ENCODE assay signal across 18 mouse cellular contexts in the genomic region with DNA sequence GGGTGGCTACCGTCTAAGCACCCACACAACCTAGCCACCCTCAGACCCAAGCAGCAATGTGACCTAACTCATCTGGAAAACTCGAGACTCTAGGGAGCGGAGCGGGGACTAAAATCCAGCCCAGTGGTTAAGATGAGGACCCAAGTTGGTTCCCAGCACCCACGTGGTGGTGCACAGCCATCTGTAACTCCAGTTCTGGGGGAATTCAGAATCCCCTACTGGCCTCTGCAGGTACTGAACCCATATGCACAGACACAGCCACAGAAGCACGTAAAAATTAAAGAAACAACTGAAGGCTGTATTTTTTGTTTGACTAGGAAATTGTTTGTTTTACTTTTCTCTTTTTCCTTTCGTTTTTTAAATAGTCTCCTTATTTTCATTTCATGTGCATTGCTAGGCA. TPM values are rescaled to one million over a fixed set of nuclear protein-coding genes. Genes with fewer than 3 reads are reported as not detected.
DNase-seq lines count a peak whose midpoint lies in the region; ATAC-seq and TF ChIP-seq lines count a peak whose summit lies in the region.
"Had no signal": no experiment of that assay in that cellular context is flagged by ENCODE, and none has a peak within 500 bp of the region (broad histone marks: within the 10 kb centered on the region; RNA-seq: fewer than 3 reads in every experiment).

No protein-coding gene starts in this region.

- H3K36me3 ChIP-seq in hindbrain, postnatal 0 days (ENCODE audit: insufficient read depth, low read length): peaks cover 9% of the 10 kb centered on the region
- H3K36me3 ChIP-seq in hindbrain, embryonic 13.5 days: peaks cover 71% of the 10 kb centered on the region
- H3K36me3 ChIP-seq in liver, embryonic 14.5 days (replicated peaks; ENCODE audit: control insufficient read depth, insufficient read depth, low read depth): no peaks in the 10 kb centered on the region
- H3K36me3 ChIP-seq in liver, embryonic 11.5 days (ENCODE audit: control insufficient read depth, insufficient read depth, low read length): peaks cover 17% of the 10 kb centered on the region; the same call in 1 of the 2 replicates
- H3K36me3 ChIP-seq in E14TG2a.4 (ENCODE audit: insufficient read depth, low read length) (peaks cover 92% of the 10 kb centered on the region), MEL (ENCODE audit: control insufficient read depth in 1 of 2, insufficient read depth in 2 of 2, low read length in 2 of 2) (no peaks in the 10 kb centered on the region; a peak in 1 of 4 replicates)

- TF ChIP-seq POLR2A in MEL (IDR thresholded peaks at IDR 0.05; ENCODE audit: control insufficient read depth in 1 of 2, insufficient read depth in 1 of 2, low read depth in 1 of 2, low read length in 2 of 2, poor library complexity in 1 of 2): no peak

- no peak overlapping the region for H3K27ac ChIP-seq in hindbrain, postnatal 0 days
- no peak overlapping the region for H3K27ac ChIP-seq in hindbrain, embryonic 13.5 days
- no peak overlapping the region for H3K27ac ChIP-seq in liver, embryonic 14.5 days
- H3K27ac ChIP-seq in liver, embryonic 11.5 days (ENCODE audit: low read depth, low read length): no peak overlapping the region
- no peak overlapping the region for H3K27ac ChIP-seq in MEL (ENCODE audit: control insufficient read depth, low read depth, low read length)
- H3K27ac ChIP-seq: embryonic facial prominence, embryonic 10.5 days; heart, embryonic 13.5 days had no signal

- no peak for TF ChIP-seq RAD21 in MEL (IDR thresholded peaks at IDR 0.05; ENCODE audit: low read depth, low read length)

- H3K9ac ChIP-seq in hindbrain, postnatal 0 days (replicated peaks; ENCODE audit: low read length): no peak overlapping the region
- H3K9ac ChIP-seq in hindbrain, embryonic 13.5 days: no peak overlapping the region
- H3K9ac ChIP-seq in liver, embryonic 14.5 days (replicated peaks): no peak overlapping the region
- H3K9ac ChIP-seq in liver, embryonic 11.5 days (ENCODE audit: low read depth, low read length): no peak overlapping the region
- no peak overlapping the region for H3K9ac ChIP-seq in MEL (ENCODE audit: control insufficient read depth, low read depth, low read length, poor library complexity, severe bottlenecking)
- H3K9ac ChIP-seq: heart, embryonic 13.5 days had no signal

- no peaks in the 10 kb centered on the region for H3K79me2 ChIP-seq in MEL (ENCODE audit: control insufficient read depth, insufficient read depth, low read length, poor library complexity)

- DNase-seq in hindbrain, postnatal 0 days (ENCODE audit: low spot score): no peak
- no peak for DNase-seq in liver, embryonic 14.5 days (ENCODE audit: low read depth in 3 of 3, low spot score in 3 of 3)
- DNase-seq in liver, embryonic 11.5 days (ENCODE audit: low spot score): no peak
- no peak for DNase-seq in MEL (ENCODE audit: low read depth, low spot score)
- no peak for DNase-seq in adrenal gland, adult 8-10 months
- DNase-seq in cerebellum, adult 11 months: no peak
- DNase-seq: adrenal gland, postnatal 10 days; cerebellum, adult 2 months; cerebellum, postnatal 10 days; gastrocnemius, postnatal 14 days; heart, postnatal 36 days had no signal

- WGBS in hindbrain, postnatal 0 days: 96% methylated on average over 7 of the region's 7 CpGs
- WGBS in hindbrain, embryonic 13.5 days: 93% methylated on average over 7 of the region's 7 CpGs
- 81% methylated on average over 7 of the region's 7 CpGs for WGBS in liver, embryonic 14.5 days (ENCODE audit: insufficient replicate concordance)
- WGBS in liver, embryonic 11.5 days: 91% methylated on average over 7 of the region's 7 CpGs

- no peaks in the 10 kb centered on the region for H3K9me3 ChIP-seq in hindbrain, postnatal 0 days (ENCODE audit: low read length)
- H3K9me3 ChIP-seq in hindbrain, embryonic 13.5 days: no peaks in the 10 kb centered on the region
- no peaks in the 10 kb centered on the region for H3K9me3 ChIP-seq in liver, embryonic 14.5 days (ENCODE audit: control insufficient read depth, low read length)
- H3K9me3 ChIP-seq in liver, embryonic 11.5 days (ENCODE audit: control insufficient read depth, low read length): no peaks in the 10 kb centered on the region
- no peaks in the 10 kb centered on the region for H3K9me3 ChIP-seq in E14TG2a.4 (ENCODE audit: low read length)
- no peaks in the 10 kb centered on the region for H3K9me3 ChIP-seq in MEL (replicated peaks; ENCODE audit: insufficient read depth, low read length)
- H3K9me3 ChIP-seq: G1E had no signal

- TF ChIP-seq EP300 in liver, embryonic 14.5 days (IDR thresholded peaks at IDR 0.05; ENCODE audit: low read depth): no peak
- TF ChIP-seq EP300 in MEL (IDR thresholded peaks at IDR 0.05; ENCODE audit: low read depth in 1 of 2, low read length in 2 of 2): no peak

- no peaks in the 10 kb centered on the region for H3K27me3 ChIP-seq in hindbrain, postnatal 0 days (ENCODE audit: insufficient read depth, low read length)
- no peaks in the 10 kb centered on the region for H3K27me3 ChIP-seq in hindbrain, embryonic 13.5 days
- H3K27me3 ChIP-seq in liver, embryonic 14.5 days (ENCODE audit: control insufficient read depth, insufficient read depth, low read length): no peaks in the 10 kb centered on the region
- no peaks in the 10 kb centered on the region for H3K27me3 ChIP-seq in liver, embryonic 11.5 days (replicated peaks; ENCODE audit: control insufficient read depth, insufficient read depth, low read length)
- no peaks in the 10 kb centered on the region for H3K27me3 ChIP-seq in E14TG2a.4 (ENCODE audit: insufficient read depth, low read length)
- H3K27me3 ChIP-seq in MEL (ENCODE audit: control insufficient read depth in 1 of 2, insufficient read depth in 2 of 2, low read length in 2 of 2): no peaks in the 10 kb centered on the region
- H3K27me3 ChIP-seq: heart, embryonic 13.5 days had no signal

- no peak overlapping the region for H3K4me2 ChIP-seq in hindbrain, postnatal 0 days (ENCODE audit: low read depth, low read length)
- H3K4me2 ChIP-seq in hindbrain, embryonic 13.5 days: no peak overlapping the region
- no peak overlapping the region for H3K4me2 ChIP-seq in liver, embryonic 14.5 days (ENCODE audit: low read depth)
- no peak overlapping the region for H3K4me2 ChIP-seq in liver, embryonic 11.5 days
- H3K4me2 ChIP-seq: heart, embryonic 13.5 days had no signal

- TF ChIP-seq CTCF in hindbrain, postnatal 0 days (IDR thresholded peaks at IDR 0.05; ENCODE audit: low read depth): peak; percentile 28; the same call in 1 of the 2 replicates
- peak; percentile 18; the same call in 1 of the 2 replicates for TF ChIP-seq CTCF in liver, embryonic 14.5 days (IDR thresholded peaks at IDR 0.05; ENCODE audit: low read depth)
- TF ChIP-seq CTCF in E14TG2a.4 (conservative IDR thresholded peaks at IDR 0.05; ENCODE audit: low read length) (peak; percentile 80), MEL (IDR thresholded peaks at IDR 0.05 in 2 of 3, conservative IDR thresholded peaks at IDR 0.05 in 1 of 3; ENCODE audit: control insufficient read depth in 1 of 3, insufficient read depth in 1 of 3, low read depth in 2 of 3, low read length in 3 of 3, poor library complexity in 1 of 3, severe bottlenecking in 1 of 3) (peak in 2 of 3 experiments; percentile 6 to 42; a peak in 2 of 6 replicates)

- H3K4me1 ChIP-seq in hindbrain, postnatal 0 days (ENCODE audit: insufficient read depth, low read length): peaks cover 5% of the 10 kb centered on the region; the same call in 1 of the 2 replicates
- peaks cover 55% of the 10 kb centered on the region for H3K4me1 ChIP-seq in hindbrain, embryonic 13.5 days (replicated peaks)
- no peaks in the 10 kb centered on the region for H3K4me1 ChIP-seq in liver, embryonic 14.5 days (replicated peaks; ENCODE audit: control insufficient read depth in 2 of 2, insufficient read depth in 2 of 2, low read length in 1 of 2)
- no peaks in the 10 kb centered on the region for H3K4me1 ChIP-seq in liver, embryonic 11.5 days (replicated peaks; ENCODE audit: control insufficient read depth, insufficient read depth, low read length)
- H3K4me1 ChIP-seq in E14TG2a.4 (replicated peaks; ENCODE audit: low read depth, low read length) (peaks cover 49% of the 10 kb centered on the region), MEL (ENCODE audit: control insufficient read depth in 1 of 2, insufficient read depth in 2 of 2, low read length in 2 of 2) (no peaks in the 10 kb centered on the region)

- no peak overlapping the region for H3K4me3 ChIP-seq in hindbrain, postnatal 0 days (ENCODE audit: low read length)
- H3K4me3 ChIP-seq in hindbrain, embryonic 13.5 days: no peak overlapping the region
- no peak overlapping the region for H3K4me3 ChIP-seq in liver, embryonic 14.5 days (ENCODE audit: insufficient read depth in 1 of 2, low read depth in 2 of 2, low read length in 2 of 2)
- H3K4me3 ChIP-seq in liver, embryonic 11.5 days (ENCODE audit: low read depth, low read length): no peak overlapping the region
- H3K4me3 ChIP-seq in E14TG2a.4 (replicated peaks; ENCODE audit: low read length) (no peak overlapping the region), MEL (ENCODE audit: control insufficient read depth in 1 of 2, insufficient read depth in 1 of 2, low read depth in 2 of 2, low read length in 2 of 2) (no peak overlapping the region)
- H3K4me3 ChIP-seq: embryonic facial prominence, embryonic 10.5 days; heart, embryonic 13.5 days had no signal

- ATAC-seq in hindbrain, postnatal 0 days: no peak
- ATAC-seq in hindbrain, embryonic 13.5 days (ENCODE audit: low FRiP score): no peak
- no peak for ATAC-seq in liver, embryonic 14.5 days (ENCODE audit: insufficient read depth)
- no peak for ATAC-seq in liver, embryonic 11.5 days (replicated peaks; ENCODE audit: low FRiP score)
- ATAC-seq: forebrain, embryonic 14.5 days; hindbrain, embryonic 16.5 days had no signal

RNA-seq across cellular contexts. Expression of a gene that starts 21.5 kb away (rescaled TPM):
- 68.6 and 73.8 TPM in 2 replicates for total RNA-seq in hindbrain, postnatal 0 days (2014; rRNA removed)
- polyA plus RNA-seq in hindbrain, postnatal 0 days (2015; fragmentation: Nextera tagmentation; extraction: Ambion mirVana): 28.0 and 31.4 TPM in 2 replicates
- polyA plus RNA-seq in hindbrain, embryonic 13.5 days (2015; fragmentation: Nextera tagmentation; extraction: Ambion mirVana): 36.6 and 36.9 TPM in 2 replicates
- polyA plus RNA-seq in liver, embryonic 14.5 days (2012; rRNA removed): 1.9 and 2.2 TPM in 2 replicates
- polyA plus RNA-seq in liver, embryonic 14.5 days (2014; fragmentation: Nextera tagmentation; extraction: Ambion mirVana): 1.6 and 2.0 TPM in 2 replicates
- 6.7 TPM in 2 replicates for polyA plus RNA-seq in liver, embryonic 11.5 days (2014; fragmentation: Nextera tagmentation; extraction: Ambion mirVana)
- 3.9 and 4.6 TPM in 2 replicates for total RNA-seq in MEL (2012; rRNA removed)
- 1 to 10 TPM in 1 of 2 experiments, not detected in 1; 7.4 TPM for polyA plus RNA-seq in MEL (2012; ENCODE audit: insufficient read depth in 1 of 2, insufficient read length in 2 of 2, low read depth in 1 of 2, low replicate concordance in 2 of 2, missing spikeins in 1 of 2)
- total RNA-seq in adrenal gland, adult 8-10 months (2022): 10 to 100 TPM; 14.0 to 18.5 (median 15.1) TPM

RNA-seq across cellular contexts. Expression of a gene that starts 32.8 kb away (rescaled TPM):
- total RNA-seq in hindbrain, postnatal 0 days (2014; rRNA removed): 5,437 and 5,693 TPM in 2 replicates
- polyA plus RNA-seq in hindbrain, postnatal 0 days (2015; fragmentation: Nextera tagmentation; extraction: Ambion mirVana): 15,098 and 15,291 TPM in 2 replicates
- polyA plus RNA-seq in hindbrain, embryonic 13.5 days (2015; fragmentation: Nextera tagmentation; extraction: Ambion mirVana): 17,657 and 17,716 TPM in 2 replicates
- 776 and 920 TPM in 2 replicates for polyA plus RNA-seq in liver, embryonic 14.5 days (2012; rRNA removed)
- 7,259 and 7,802 TPM in 2 replicates for polyA plus RNA-seq in liver, embryonic 14.5 days (2014; fragmentation: Nextera tagmentation; extraction: Ambion mirVana)
- 11,958 and 12,749 TPM in 2 replicates for polyA plus RNA-seq in liver, embryonic 11.5 days (2014; fragmentation: Nextera tagmentation; extraction: Ambion mirVana)
- total RNA-seq in MEL (2012; rRNA removed): 3,019 and 3,042 TPM in 2 replicates
- polyA plus RNA-seq in MEL (2012; ENCODE audit: insufficient read depth in 1 of 2, insufficient read length in 2 of 2, low read depth in 1 of 2, low replicate concordance in 2 of 2, missing spikeins in 1 of 2): 1,000 to 10,000 TPM; 1,403 to 4,417 TPM
- 1,000 to 10,000 TPM; 3,015 to 3,481 (median 3,228) TPM for total RNA-seq in adrenal gland, adult 8-10 months (2022)

RNA-seq across cellular contexts. Expression of a gene that starts 56.3 kb away (rescaled TPM):
- 134 and 137 TPM in 2 replicates for total RNA-seq in hindbrain, postnatal 0 days (2014; rRNA removed)
- polyA plus RNA-seq in hindbrain, postnatal 0 days (2015; fragmentation: Nextera tagmentation; extraction: Ambion mirVana): 17.0 and 19.9 TPM in 2 replicates
- 33.1 and 35.8 TPM in 2 replicates for polyA plus RNA-seq in hindbrain, embryonic 13.5 days (2015; fragmentation: Nextera tagmentation; extraction: Ambion mirVana)
- polyA plus RNA-seq in liver, embryonic 14.5 days (2012; rRNA removed): 2.3 and 2.8 TPM in 2 replicates
- polyA plus RNA-seq in liver, embryonic 14.5 days (2014; fragmentation: Nextera tagmentation; extraction: Ambion mirVana): 2.9 and 3.4 TPM in 2 replicates
- polyA plus RNA-seq in liver, embryonic 11.5 days (2014; fragmentation: Nextera tagmentation; extraction: Ambion mirVana): 10.9 and 11.1 TPM in 2 replicates
- 0.23 and 0.31 TPM in 2 replicates for total RNA-seq in MEL (2012; rRNA removed)
- 1 to 10 TPM in 1 of 2 experiments, not detected in 1; 3.4 TPM for polyA plus RNA-seq in MEL (2012; ENCODE audit: insufficient read depth in 1 of 2, insufficient read length in 2 of 2, low read depth in 1 of 2, low replicate concordance in 2 of 2, missing spikeins in 1 of 2)
- total RNA-seq in adrenal gland, adult 8-10 months (2022): 100 to 1,000 TPM in 1 of 4 experiments, 10 to 100 TPM in 3; 75.1 to 117 (median 96.9) TPM

Comparison
In these comparisons a context has a peak if more than half of its experiments do, and no peak if none do; other contexts are left out.
1. CTCF ChIP-seq: peak in every context shown above with its lines; median percentile 80 in E14TG2a.4; 28 in hindbrain, postnatal 0 days; 24 in MEL; 18 in liver, embryonic 14.5 days.